Mouse (Mus musculus) forebrain, embryonic 12.5 days (tissue): ENCODE measurements around the gene Cbr4. TPM values are rescaled to one million over a fixed set of nuclear protein-coding genes. Genes with fewer than 3 reads are reported as not detected.

Experiments used
- ATAC-seq: fragments of 200-750 bp; cut with Nextera tagmentation; 2 replicates; pipeline ENCODE4 v1.8.0; 2017; ENCODE audit warnings: moderate TSS enrichment; ENCODE audit not compliant: low FRiP score
- H3K27ac ChIP-seq: fragments of 300-500 bp; sonication (generic); 2 replicates; pipeline ENCODE4 v1.5.1; 2016; ENCODE audit warnings: mild to moderate bottlenecking
- H3K27me3 ChIP-seq: fragments of 300-500 bp; sonication (generic); 2 replicates; pipeline ENCODE4 v1.6.1; 2016; ENCODE audit warnings: mild to moderate bottlenecking
- H3K36me3 ChIP-seq: fragments of 300-500 bp; sonication (generic); replicated peaks from 2 replicates; pipeline ENCODE4 v1.6.1; 2016; ENCODE audit warnings: mild to moderate bottlenecking
- H3K4me1 ChIP-seq: fragments of 300-500 bp; sonication (generic); 2 replicates; pipeline ENCODE4 v1.6.1; 2016
- H3K4me2 ChIP-seq: fragments of 300-500 bp; sonication (generic); 2 replicates; pipeline ENCODE4 v1.6.1; 2016; ENCODE audit warnings: mild to moderate bottlenecking, moderate library complexity
- H3K4me3 ChIP-seq: fragments of 300-500 bp; sonication (generic); replicated peaks from 2 replicates; pipeline ENCODE4 v1.5.1; 2016; ENCODE audit warnings: mild to moderate bottlenecking
- H3K9ac ChIP-seq: fragments of 300-500 bp; sonication (generic); 2 replicates; pipeline ENCODE4 v1.6.1; 2016; ENCODE audit warnings: mild to moderate bottlenecking
- H3K9me3 ChIP-seq: fragments of 300-500 bp; sonication (generic); 2 replicates; pipeline ENCODE4 v1.6.1; 2016
- WGBS: fragments of 180-500 bp; shearing (Covaris S2); methylation state at CpG from one replicate; pipeline ENCODE4 v1.1.7; 2016; 5-methylcytosine and 5-hydroxymethylcytosine counted together
- polyA plus RNA-seq: library from polyadenylated mRNA; unstranded; fragments of >200 nt; fragmentation: Nextera tagmentation; extraction: Ambion mirVana; gene quantifications from 2 replicates; pipeline ENCODE4 v1.2.1, GENCODE M21; 2016

Cbr4 gene
- polyA plus RNA-seq = 25.1 and 26.8 TPM in 2 replicates

DNA sequence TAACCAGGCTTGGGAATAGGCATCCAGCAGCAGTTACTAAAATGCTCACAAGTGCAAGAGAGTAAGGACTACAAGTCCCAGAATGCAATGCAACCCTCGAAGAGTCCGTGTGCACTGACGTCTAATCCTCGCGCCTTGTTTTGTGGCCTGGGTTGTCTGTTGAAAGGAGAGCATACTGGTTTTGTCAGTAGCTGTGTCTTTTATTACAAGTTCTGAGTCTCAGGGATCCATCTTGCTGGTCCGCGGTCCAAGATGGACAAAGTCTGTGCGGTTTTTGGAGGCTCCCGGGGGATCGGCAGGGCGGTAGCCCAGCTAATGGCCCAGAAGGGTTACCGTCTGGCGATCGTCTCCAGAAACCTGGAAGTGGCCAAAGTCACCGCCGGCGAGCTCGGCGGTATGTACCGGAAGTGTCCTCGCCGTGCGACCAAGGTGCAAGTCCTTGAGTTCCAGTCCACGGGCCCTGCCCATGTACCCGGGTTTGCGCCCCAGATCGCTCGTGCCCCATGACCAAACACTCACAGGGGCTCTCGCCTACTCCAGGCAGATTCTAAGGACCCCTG is at the start of gene Cbr4:
TSS of gene Cbr4 (plus strand) at position 138 of the 560 bp plus-strand sequence.
- ATAC-seq = peak; percentile 94
- Histone ChIP-seq H3K9me3 (no peaks in the 10 kb centered on the region), H3K4me2 (peak within 1 kb of the TSS; percentile 79), H3K27me3 (no peaks in the 10 kb centered on the region), H3K36me3 (no peaks in the 10 kb centered on the region), H3K27ac (peak within 1 kb of the TSS; percentile 88), H3K9ac (peak within 1 kb of the TSS; percentile 82), H3K4me1 (peaks cover 12% of the 10 kb centered on the region), H3K4me3 (peak within 1 kb of the TSS; percentile 72)
- under 1% methylated on average over 29 of the region's 29 CpGs for WGBS

DNA sequence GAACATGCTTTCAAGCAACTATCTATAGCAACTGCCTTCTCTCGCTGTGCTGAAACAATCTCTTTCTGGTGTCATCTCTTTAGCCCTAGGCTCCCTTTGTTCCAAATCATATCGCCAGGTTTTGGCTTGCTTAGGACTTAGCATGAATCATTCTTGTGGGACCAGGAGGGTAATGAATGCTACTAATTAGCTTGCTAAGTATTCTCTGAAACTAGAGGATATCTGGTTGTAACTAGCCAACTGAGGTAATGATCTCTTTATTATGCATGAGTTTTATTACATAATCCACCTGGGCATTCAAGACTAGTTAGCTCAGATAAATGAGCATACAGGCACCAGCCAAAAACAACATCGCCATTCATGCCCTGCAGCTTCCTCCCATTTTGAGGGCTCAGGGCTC is 44.5 kb upstream of the Cbr4 start:
- WGBS = 75% methylated on average over 3 of the region's 3 CpGs
- no peaks in the 10 kb centered on the region for H3K36me3 ChIP-seq
- no peak overlapping the region for H3K4me3 ChIP-seq
- no peaks in the 10 kb centered on the region for H3K27me3 ChIP-seq
- peaks cover 6% of the 10 kb centered on the region for H3K9me3 ChIP-seq
- H3K27ac ChIP-seq = no peak overlapping the region
- peaks cover 14% of the 10 kb centered on the region for H3K4me1 ChIP-seq
- no peak for ATAC-seq
- H3K4me2 ChIP-seq = no peak overlapping the region
- no peak overlapping the region for H3K9ac ChIP-seq

DNA sequence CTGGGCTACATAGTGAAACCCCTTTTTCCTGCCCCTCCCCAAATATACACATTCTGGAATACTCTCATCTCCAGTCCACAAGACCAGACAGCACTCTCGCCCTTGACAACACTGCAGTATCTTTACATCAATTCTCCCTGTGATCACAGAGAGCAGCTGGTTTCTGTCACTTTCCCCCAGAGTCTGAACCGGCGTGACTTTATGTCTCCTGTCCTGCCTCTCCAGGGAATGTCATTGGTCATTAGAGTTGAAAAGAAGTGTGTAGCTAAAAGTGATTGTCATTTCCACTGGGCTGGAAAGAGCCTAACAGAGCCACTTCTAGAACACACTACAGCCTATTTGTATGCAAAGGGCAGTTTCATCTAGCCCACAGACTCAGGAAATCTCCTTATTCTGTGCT is 43.2 kb upstream of the Cbr4 start:
- ATAC-seq = no peak
- WGBS = 52% methylated on average over 3 of the region's 3 CpGs
- H3K27ac ChIP-seq = no peak overlapping the region

DNA sequence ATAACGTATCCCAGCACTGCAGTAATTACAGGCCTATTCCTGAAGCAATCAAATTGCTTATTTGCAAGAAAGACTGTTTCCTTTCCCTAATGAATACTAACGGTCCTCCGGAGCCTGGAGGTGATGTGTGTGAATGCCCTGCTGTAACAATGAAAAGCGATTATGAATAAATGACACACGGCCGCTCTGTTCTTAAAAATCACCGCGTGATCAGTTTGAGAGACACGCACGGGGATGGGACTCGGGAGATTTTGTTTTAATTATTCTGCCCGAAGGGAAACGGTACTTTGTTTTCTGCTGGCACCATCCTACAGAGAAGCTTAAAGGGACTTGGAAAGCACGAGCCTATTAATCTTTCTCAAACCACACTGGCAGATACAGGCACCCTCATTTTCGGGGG is 41.2 kb upstream of the Cbr4 start:
- Histone ChIP-seq H3K9me3 (no peaks in the 10 kb centered on the region), H3K9ac (peak overlapping the region; percentile 34; the same call in 1 of the 2 replicates), H3K4me3 (peak overlapping the region; percentile 7; the same call in 1 of the 2 replicates), H3K4me2 (peak overlapping the region; percentile 50), H3K36me3 (no peaks in the 10 kb centered on the region), H3K4me1 (peaks cover 14% of the 10 kb centered on the region), H3K27me3 (no peaks in the 10 kb centered on the region), H3K27ac (peak overlapping the region; percentile 79)
- ATAC-seq = peak; percentile 61
- 22% methylated on average over 15 of the region's 15 CpGs for WGBS

More for the DNA sequence above, 43.2 kb upstream of the Cbr4 start:
- Histone ChIP-seq H3K9ac (no peak overlapping the region), H3K4me1 (peaks cover 14% of the 10 kb centered on the region), H3K4me2 (no peak overlapping the region), H3K9me3 (peaks cover 3% of the 10 kb centered on the region; the same call in 1 of the 2 replicates), H3K27me3 (no peaks in the 10 kb centered on the region), H3K36me3 (no peaks in the 10 kb centered on the region), H3K4me3 (no peak overlapping the region)

DNA sequence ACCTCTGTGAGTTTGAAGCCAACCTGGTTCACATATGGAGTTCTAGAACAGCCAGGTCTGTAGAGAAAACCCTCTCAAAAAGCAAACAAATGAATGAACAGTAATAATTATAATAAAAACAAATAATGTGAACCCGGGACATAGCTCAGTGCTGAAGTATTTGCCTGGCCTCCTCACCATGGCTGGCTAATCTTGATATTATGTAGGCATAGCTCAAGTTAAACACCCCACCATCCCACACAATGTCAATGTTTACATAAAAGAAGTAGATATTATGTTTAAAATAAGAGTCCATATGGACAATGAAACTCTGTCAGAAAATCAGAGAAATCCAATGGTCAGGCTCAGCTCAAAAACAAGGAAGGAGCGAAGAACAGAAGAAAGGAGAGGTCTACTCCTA is 39.4 kb upstream of the Cbr4 start:
- no peaks in the 10 kb centered on the region for H3K36me3 ChIP-seq
- no peak overlapping the region for H3K27ac ChIP-seq
- no peak overlapping the region for H3K4me3 ChIP-seq
- no peaks in the 10 kb centered on the region for H3K27me3 ChIP-seq
- no peak overlapping the region for H3K9ac ChIP-seq
- H3K9me3 ChIP-seq = no peaks in the 10 kb centered on the region
- WGBS = 68% methylated on average over 2 of the region's 2 CpGs
- H3K4me2 ChIP-seq = no peak overlapping the region
- H3K4me1 ChIP-seq = peaks cover 14% of the 10 kb centered on the region
- ATAC-seq = no peak

DNA sequence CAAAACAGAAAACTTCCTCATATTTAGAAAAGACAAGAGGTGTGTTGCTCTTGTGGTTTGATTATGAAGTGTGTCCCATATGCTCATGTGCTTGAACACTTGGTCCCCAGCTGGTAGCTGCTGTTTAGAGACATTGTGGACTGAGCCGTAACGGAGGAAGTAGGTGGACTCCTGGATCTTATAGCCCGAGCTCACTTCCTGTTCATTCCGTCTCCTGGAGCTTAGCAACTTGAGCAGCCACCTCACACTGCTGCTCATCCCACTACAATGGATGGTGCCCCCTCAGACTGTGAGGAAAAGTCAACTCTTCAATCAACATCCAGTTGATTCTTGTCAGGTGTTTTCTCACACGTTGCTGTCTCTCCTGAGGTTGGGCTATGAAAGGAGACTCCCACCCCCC is 38.7 kb upstream of the Cbr4 start:
- no peak overlapping the region for H3K4me3 ChIP-seq
- H3K36me3 ChIP-seq = no peaks in the 10 kb centered on the region
- no peak overlapping the region for H3K4me2 ChIP-seq
- no peak for ATAC-seq
- no peaks in the 10 kb centered on the region for H3K27me3 ChIP-seq
- peaks cover 14% of the 10 kb centered on the region for H3K4me1 ChIP-seq
- no peak overlapping the region for H3K9ac ChIP-seq
- H3K27ac ChIP-seq = no peak overlapping the region
- 85% methylated on average over 5 of the region's 5 CpGs for WGBS
- H3K9me3 ChIP-seq = no peaks in the 10 kb centered on the region

DNA sequence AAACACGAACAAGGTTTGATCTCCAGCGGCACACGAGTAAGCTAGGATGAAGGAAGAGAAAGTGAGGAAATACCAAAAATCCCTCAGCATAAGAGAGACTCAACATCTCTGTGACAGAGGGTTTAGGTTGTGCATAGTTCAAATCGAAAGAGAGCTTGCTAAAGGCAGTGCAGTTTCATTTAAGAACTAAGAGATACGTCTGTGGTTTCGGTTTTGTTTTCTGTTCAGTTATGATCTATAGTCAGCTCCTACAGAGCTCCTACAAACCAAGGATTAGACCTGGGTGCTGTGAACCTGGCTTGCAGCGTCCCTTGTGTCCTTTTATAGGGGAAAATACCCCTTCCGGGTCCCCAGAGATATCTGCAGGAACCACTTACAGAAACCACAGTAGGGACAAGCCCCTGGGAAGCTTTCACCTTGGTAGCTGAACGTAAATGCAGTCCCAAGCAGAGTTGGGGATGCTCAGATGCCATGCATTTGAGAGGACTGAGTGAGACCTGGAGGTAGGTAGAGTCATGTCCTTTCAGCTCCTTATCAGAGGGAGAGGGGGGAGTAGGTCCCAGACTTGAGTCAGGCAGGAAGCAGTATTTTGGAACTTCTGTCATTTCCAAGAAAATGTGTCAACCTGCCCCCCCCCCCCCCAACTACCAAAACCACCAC is 36.5 kb upstream of the Cbr4 start:
- Histone ChIP-seq H3K27ac (no peak overlapping the region), H3K4me2 (no peak overlapping the region)
- 89% methylated on average over 9 of the region's 9 CpGs for WGBS

DNA sequence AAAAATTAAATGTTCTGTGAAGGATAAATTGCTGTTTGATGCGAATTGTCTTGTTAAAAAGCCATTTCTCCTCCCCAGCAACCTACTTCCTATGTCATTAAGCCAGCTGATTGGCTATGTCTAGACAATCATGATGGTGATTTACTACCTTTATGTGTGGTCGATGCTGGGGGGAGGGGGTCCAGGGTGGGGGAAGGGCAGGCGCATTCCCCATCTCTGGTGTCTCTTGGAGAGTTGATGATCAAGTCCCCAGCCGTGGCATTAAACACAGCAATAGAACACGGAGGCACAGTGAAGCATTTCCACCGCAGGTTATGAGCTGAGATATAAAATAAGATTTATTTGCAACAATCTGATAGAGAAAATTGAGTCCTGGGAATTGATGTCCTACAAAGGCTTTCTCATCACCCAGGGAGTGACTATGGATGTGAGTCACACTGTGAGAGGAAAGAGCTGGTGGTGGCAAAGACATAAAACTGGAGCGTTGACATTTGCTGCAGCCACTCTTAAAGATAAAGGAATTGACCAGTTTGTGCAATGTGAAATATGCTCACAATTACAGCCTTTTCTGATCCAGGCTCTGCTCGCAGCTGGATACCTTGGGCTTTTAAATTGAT is 35.7 kb upstream of the Cbr4 start:
- Histone ChIP-seq H3K9me3 (no peaks in the 10 kb centered on the region), H3K36me3 (no peaks in the 10 kb centered on the region), H3K27ac (no peak overlapping the region), H3K4me2 (no peak overlapping the region), H3K9ac (no peak overlapping the region), H3K4me1 (peaks cover 3% of the 10 kb centered on the region; the same call in 1 of the 2 replicates), H3K4me3 (no peak overlapping the region), H3K27me3 (no peaks in the 10 kb centered on the region)
- ATAC-seq = no peak
- WGBS = 80% methylated on average over 8 of the region's 8 CpGs

More for the DNA sequence above, 36.5 kb upstream of the Cbr4 start:
- ATAC-seq = no peak
- Histone ChIP-seq H3K4me1 (peaks cover 9% of the 10 kb centered on the region), H3K9me3 (no peaks in the 10 kb centered on the region), H3K4me3 (no peak overlapping the region), H3K27me3 (no peaks in the 10 kb centered on the region), H3K36me3 (no peaks in the 10 kb centered on the region), H3K9ac (no peak overlapping the region)

DNA sequence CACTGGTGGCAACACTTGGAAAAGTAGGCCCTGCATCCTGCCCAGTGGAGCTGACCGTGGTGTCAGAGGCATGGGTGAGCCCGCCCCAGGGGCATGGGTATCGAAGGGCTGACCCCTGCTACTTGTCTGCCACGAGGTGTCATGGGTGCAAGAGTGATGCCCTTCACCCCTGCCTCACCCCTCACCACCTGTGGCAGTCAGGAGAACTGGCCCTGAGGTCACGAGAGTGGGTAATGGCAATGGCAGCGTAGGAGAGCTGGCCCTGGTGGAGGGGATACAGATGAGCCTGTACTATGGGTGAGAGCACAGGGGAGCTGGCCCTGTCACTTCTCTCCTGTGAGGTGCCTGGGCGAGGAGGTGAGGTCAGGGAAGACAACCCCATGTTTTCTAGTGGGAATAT is 27.8 kb upstream of the Cbr4 start:
- WGBS = 86% methylated on average over 7 of the region's 7 CpGs
- Histone ChIP-seq H3K36me3 (no peaks in the 10 kb centered on the region), H3K27me3 (no peaks in the 10 kb centered on the region), H3K9ac (no peak overlapping the region), H3K27ac (no peak overlapping the region), H3K4me3 (no peak overlapping the region), H3K9me3 (no peaks in the 10 kb centered on the region), H3K4me2 (no peak overlapping the region), H3K4me1 (no peaks in the 10 kb centered on the region)
- no peak for ATAC-seq

DNA sequence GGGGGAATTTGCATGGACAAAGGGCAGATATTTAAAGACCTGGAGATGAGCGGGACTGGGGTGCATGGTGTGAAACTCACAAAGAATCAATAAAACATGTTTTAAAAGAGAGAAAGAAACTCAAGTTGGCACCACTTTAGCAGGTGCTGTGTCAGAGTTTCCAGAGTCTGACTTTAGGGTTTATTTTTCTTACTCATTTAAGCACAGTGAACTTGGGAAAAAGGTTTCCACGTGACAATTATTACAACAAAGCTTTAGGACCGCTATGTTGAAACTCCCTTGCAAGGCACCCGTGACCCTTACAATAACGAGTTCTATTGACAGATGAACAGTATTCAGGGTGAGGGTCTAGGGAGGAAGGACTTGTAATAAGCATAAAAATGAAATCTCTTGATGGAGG is 25.3 kb upstream of the Cbr4 start:
- WGBS = 64% methylated on average over 5 of the region's 5 CpGs
- Histone ChIP-seq H3K27ac (no peak overlapping the region), H3K36me3 (no peaks in the 10 kb centered on the region), H3K9ac (no peak overlapping the region), H3K4me2 (no peak overlapping the region), H3K4me3 (no peak overlapping the region), H3K27me3 (no peaks in the 10 kb centered on the region), H3K9me3 (no peaks in the 10 kb centered on the region), H3K4me1 (peaks cover 4% of the 10 kb centered on the region)
- ATAC-seq = no peak

DNA sequence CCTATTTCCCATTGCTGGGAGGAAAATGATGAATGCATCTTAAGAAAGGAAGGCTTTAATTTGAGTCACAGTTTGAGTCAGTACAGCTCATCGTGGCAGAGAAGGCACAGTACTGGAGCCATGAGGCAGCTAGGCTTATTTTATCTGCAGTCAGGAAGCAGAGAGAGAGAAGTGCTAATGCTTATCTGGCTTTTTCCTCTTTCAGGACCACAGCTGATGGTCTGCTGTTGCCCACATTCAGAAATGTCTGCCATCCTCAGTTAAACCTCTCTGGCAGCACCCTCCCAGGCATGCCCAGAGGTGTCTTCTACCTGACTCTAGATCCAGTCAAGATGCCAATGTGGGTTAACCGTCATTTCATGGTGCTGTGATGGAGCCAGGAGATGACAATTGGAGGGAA is 23.1 kb upstream of the Cbr4 start:
- no peak overlapping the region for H3K9ac ChIP-seq
- ATAC-seq = no peak
- H3K27ac ChIP-seq = no peak overlapping the region
- 78% methylated on average over 2 of the region's 2 CpGs for WGBS
- H3K9me3 ChIP-seq = no peaks in the 10 kb centered on the region
- H3K4me2 ChIP-seq = no peak overlapping the region
- H3K27me3 ChIP-seq = no peaks in the 10 kb centered on the region
- H3K36me3 ChIP-seq = no peaks in the 10 kb centered on the region
- no peak overlapping the region for H3K4me3 ChIP-seq
- peaks cover 14% of the 10 kb centered on the region for H3K4me1 ChIP-seq

DNA sequence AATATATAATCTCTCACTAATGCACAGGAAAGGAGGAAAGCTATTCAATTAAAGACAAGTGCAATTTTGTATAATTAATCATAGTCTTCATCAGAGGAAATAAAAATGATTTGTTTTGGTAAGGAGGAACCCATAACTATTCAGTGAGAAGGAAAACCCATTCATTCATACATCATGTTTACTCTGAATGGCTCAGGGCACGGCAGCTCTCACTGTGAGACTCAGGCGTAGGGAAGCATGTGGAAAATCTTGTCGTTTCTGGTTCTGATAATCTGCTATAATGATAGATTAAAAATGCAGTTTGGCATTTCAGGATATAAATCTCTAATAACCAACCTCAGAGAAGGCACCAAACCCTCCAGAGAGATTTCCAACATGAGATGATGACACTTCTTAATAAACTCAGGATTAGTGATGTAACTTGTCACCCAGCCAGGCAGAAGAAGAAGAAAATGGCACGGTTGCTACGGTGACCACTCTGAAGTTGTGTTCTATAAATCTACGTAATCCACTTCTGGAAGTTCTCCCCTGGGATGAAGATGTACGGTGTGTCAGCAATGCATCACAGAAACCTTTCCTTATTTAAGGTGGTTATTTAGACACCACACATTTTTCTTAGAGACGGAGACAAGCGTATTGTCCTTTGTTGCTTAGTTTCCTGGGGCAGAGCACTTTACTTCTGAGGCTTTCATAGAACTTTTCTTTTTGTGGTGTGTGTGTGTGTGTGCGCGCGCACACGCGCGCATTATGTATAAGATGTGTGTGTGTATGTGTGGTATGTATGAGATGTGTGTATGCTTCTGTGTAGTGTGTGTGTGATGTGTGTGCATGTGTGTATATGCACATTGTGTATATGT is 20.6 kb upstream of the Cbr4 start:
- Histone ChIP-seq H3K9ac (no peak overlapping the region), H3K4me2 (no peak overlapping the region), H3K27me3 (no peaks in the 10 kb centered on the region), H3K36me3 (no peaks in the 10 kb centered on the region), H3K9me3 (no peaks in the 10 kb centered on the region), H3K4me1 (peaks cover 14% of the 10 kb centered on the region), H3K4me3 (no peak overlapping the region), H3K27ac (no peak overlapping the region)
- ATAC-seq = 0 out of 2 replicates have a peak, but pooled peaks have one; percentile 23
- 80% methylated on average over 15 of the region's 15 CpGs for WGBS
